8 mouse cellular contexts compared by ENCODE assay signal in the genomic region with DNA sequence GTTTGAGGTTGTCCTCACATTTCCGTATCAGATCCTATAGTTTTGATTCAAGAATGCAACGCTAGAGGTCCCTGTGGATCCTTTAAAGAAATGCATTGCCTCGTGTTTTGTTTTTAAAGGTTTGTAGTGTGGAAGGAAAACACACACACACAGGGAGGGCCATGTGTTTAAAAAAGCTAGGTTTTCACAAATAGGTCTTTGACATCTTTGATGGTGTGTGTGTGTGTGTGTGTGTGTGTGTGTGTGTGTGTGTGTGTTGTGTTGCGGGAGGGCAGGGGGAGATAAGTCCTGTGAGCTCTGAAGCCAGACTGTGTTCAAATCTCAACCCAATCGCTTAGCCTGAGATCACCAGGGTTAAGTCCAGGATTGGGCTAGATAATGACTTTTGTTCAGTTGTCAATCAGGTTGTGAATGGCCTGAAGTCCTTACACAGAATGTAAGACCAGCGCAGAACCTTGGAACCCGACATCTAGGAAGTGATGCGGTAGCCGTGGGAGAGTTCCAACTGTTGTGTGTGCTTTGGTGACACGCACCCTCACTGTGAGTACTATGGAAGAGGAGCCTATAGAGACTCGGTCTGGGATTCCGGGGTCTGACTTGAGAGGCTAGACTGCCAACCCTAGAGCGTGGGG. TPM values are rescaled to one million over a fixed set of nuclear protein-coding genes. Genes with fewer than 3 reads are reported as not detected.
DNase-seq lines count a peak whose midpoint lies in the region; ATAC-seq and TF ChIP-seq lines count a peak whose summit lies in the region.

No protein-coding gene starts in this region.

- peak overlapping the region; percentile 31 for H3K4me3 ChIP-seq in lung, embryonic 15.5 days
- H3K4me3 ChIP-seq in bone marrow, adult 2 months (replicated peaks; ENCODE audit: control insufficient read depth, low read depth, low read length), result peak overlapping the region; percentile 51
- no peak overlapping the region for H3K4me3 ChIP-seq in liver, adult 2 months (ENCODE audit: insufficient read depth, low read depth, low read length)
- H3K4me3 ChIP-seq in neural tube, embryonic 14.5 days (ENCODE audit: low read depth, low read length), result peak overlapping the region; percentile 18

- 6% methylated on average over 13 of the region's 13 CpGs for WGBS in lung, embryonic 15.5 days
- 1% methylated on average over 13 of the region's 13 CpGs for WGBS in bone marrow, adult 2 months
- WGBS in liver, adult 2 months, result 5% methylated on average over 13 of the region's 13 CpGs
- WGBS in neural tube, embryonic 14.5 days, result 3% methylated on average over 13 of the region's 13 CpGs

- DNase-seq in lung, postnatal 14 days, result no peak
- DNase-seq in forelimb bud, embryonic 11.5 days (ENCODE audit: low read depth, low spot score), result peak; percentile 24
- peak; percentile 34 for DNase-seq in liver, adult 2 months (ENCODE audit: extremely low read depth, low read depth, low spot score)
- no peak for DNase-seq in cerebellum, postnatal 25 days

- no peaks in the 10 kb centered on the region for H3K36me3 ChIP-seq in lung, embryonic 15.5 days
- no peaks in the 10 kb centered on the region for H3K36me3 ChIP-seq in liver, adult 2 months (ENCODE audit: control insufficient read depth, insufficient read depth, low read length)
- H3K36me3 ChIP-seq in neural tube, embryonic 14.5 days (ENCODE audit: control insufficient read depth, insufficient read depth, low read length), result no peaks in the 10 kb centered on the region

- no peaks in the 10 kb centered on the region for H3K79me2 ChIP-seq in liver, adult 2 months (ENCODE audit: control insufficient read depth, insufficient read depth, low read length)

- no peaks in the 10 kb centered on the region for H3K9me3 ChIP-seq in lung, embryonic 15.5 days
- H3K9me3 ChIP-seq in neural tube, embryonic 14.5 days (ENCODE audit: control insufficient read depth, low read length), result no peaks in the 10 kb centered on the region

- no peak overlapping the region for H3K27ac ChIP-seq in lung, embryonic 15.5 days
- no peak overlapping the region for H3K27ac ChIP-seq in bone marrow, adult 2 months (ENCODE audit: control insufficient read depth, insufficient read depth, low read depth, low read length, poor library complexity)
- H3K27ac ChIP-seq in liver, adult 2 months (replicated peaks; ENCODE audit: insufficient read depth, low read depth, low read length), result no peak overlapping the region
- no peak overlapping the region for H3K27ac ChIP-seq in neural tube, embryonic 14.5 days (ENCODE audit: low read depth, low read length)

- H3K4me1 ChIP-seq in lung, embryonic 15.5 days, result no peaks in the 10 kb centered on the region; the same call in 1 of the 2 replicates
- peaks cover 2% of the 10 kb centered on the region; the same call in 1 of the 2 replicates for H3K4me1 ChIP-seq in bone marrow, adult 2 months (ENCODE audit: control insufficient read depth, insufficient read depth, low read length)
- 0 out of 2 replicates have a peak, but pooled peaks cover 1% of the 10 kb centered on the region for H3K4me1 ChIP-seq in liver, adult 2 months (ENCODE audit: control insufficient read depth, insufficient read depth, low read length)
- 0 out of 2 replicates have a peak, but pooled peaks cover 3% of the 10 kb centered on the region for H3K4me1 ChIP-seq in neural tube, embryonic 14.5 days (ENCODE audit: control insufficient read depth, insufficient read depth, low read length)

- ATAC-seq in lung, embryonic 15.5 days (ENCODE audit: borderline replicate concordance, extremely low read depth, low FRiP score, low TSS enrichment), result peak; percentile 66
- peak; percentile 58; the same call in 1 of the 2 replicates for ATAC-seq in neural tube, embryonic 14.5 days (ENCODE audit: low read depth)
- ATAC-seq in monocyte, adult 5-6 weeks (replicated peaks; ENCODE audit: insufficient number of reproducible peaks, low FRiP score, low TSS enrichment, poor library complexity, severe bottlenecking), result no peak

- TF ChIP-seq POLR2A in bone marrow, adult 2 months (IDR thresholded peaks at IDR 0.05; ENCODE audit: borderline replicate concordance, control insufficient read depth, low read depth, low read length), result no peak
- no peak for TF ChIP-seq POLR2A in liver, adult 2 months (IDR thresholded peaks at IDR 0.05; ENCODE audit: extremely low read depth, insufficient read depth, low read length)

- H3K4me2 ChIP-seq in lung, embryonic 15.5 days, result peak overlapping the region; percentile 66
- H3K4me2 ChIP-seq in neural tube, embryonic 14.5 days (ENCODE audit: low read depth, low read length), result peak overlapping the region; percentile 31

- H3K9ac ChIP-seq in lung, embryonic 15.5 days, result 0 out of 2 replicates have a peak overlapping the region, but pooled peaks have one; percentile 1
- peak overlapping the region; percentile 3; the same call in 1 of the 2 replicates for H3K9ac ChIP-seq in liver, adult 2 months (ENCODE audit: low read depth, low read length)
- no peak overlapping the region for H3K9ac ChIP-seq in neural tube, embryonic 14.5 days (replicated peaks; ENCODE audit: low read depth, low read length)

- H3K27me3 ChIP-seq in lung, embryonic 15.5 days, result peaks cover 17% of the 10 kb centered on the region; the same call in 1 of the 2 replicates
- H3K27me3 ChIP-seq in liver, adult 2 months (ENCODE audit: control insufficient read depth, insufficient read depth, low read length), result no peaks in the 10 kb centered on the region
- peaks cover 2% of the 10 kb centered on the region; the same call in 1 of the 2 replicates for H3K27me3 ChIP-seq in neural tube, embryonic 14.5 days (ENCODE audit: control insufficient read depth, insufficient read depth, low read length)

- TF ChIP-seq CTCF in bone marrow, adult 2 months (IDR thresholded peaks at IDR 0.05; ENCODE audit: control insufficient read depth, insufficient read depth, low read length), result no peak
- no peak for TF ChIP-seq CTCF in liver, adult 2 months (IDR thresholded peaks at IDR 0.05; ENCODE audit: low read depth, low read length)

RNA-seq across cellular contexts. Expression of a gene that starts 8.4 kb away (rescaled TPM):
- polyA plus RNA-seq in lung, embryonic 15.5 days (2015; fragmentation: Nextera tagmentation; extraction: Ambion mirVana), result 1.3 and 2.6 TPM in 2 replicates
- 3.3 and 4.9 TPM in 2 replicates for polyA plus RNA-seq in bone marrow, adult 2 months (2011; ENCODE audit: insufficient read depth, insufficient read length, low replicate concordance, missing spikeins)
- 0.40 and 0.55 TPM in 2 replicates for total RNA-seq in liver, adult 2 months (2014; rRNA removed)
- 0.36 and 0.64 TPM in 2 replicates for polyA plus RNA-seq in liver, adult 2 months (2012; rRNA removed)
- polyA plus RNA-seq in neural tube, embryonic 14.5 days (2014; fragmentation: Nextera tagmentation; extraction: Ambion mirVana), result 0.99 and 1.1 TPM in 2 replicates
- 43.0 to 147 TPM (median 60.9 TPM) in 3 replicates for total RNA-seq in monocyte, adult 5-6 weeks (2017)

RNA-seq across cellular contexts. Expression of a gene that starts 16.5 kb away (rescaled TPM):
- polyA plus RNA-seq in lung, embryonic 15.5 days (2015; fragmentation: Nextera tagmentation; extraction: Ambion mirVana), result 66.3 and 74.9 TPM in 2 replicates
- polyA plus RNA-seq in bone marrow, adult 2 months (2011; ENCODE audit: insufficient read depth, insufficient read length, low replicate concordance, missing spikeins), result 288 and 312 TPM in 2 replicates
- total RNA-seq in liver, adult 2 months (2014; rRNA removed), result 414 and 570 TPM in 2 replicates
- 420 and 447 TPM in 2 replicates for polyA plus RNA-seq in liver, adult 2 months (2012; rRNA removed)
- 39.7 and 43.0 TPM in 2 replicates for polyA plus RNA-seq in neural tube, embryonic 14.5 days (2014; fragmentation: Nextera tagmentation; extraction: Ambion mirVana)
- 97.4 to 180 TPM (median 175 TPM) in 3 replicates for total RNA-seq in monocyte, adult 5-6 weeks (2017)

Comparison
In these comparisons a context has a peak if more than half of its experiments do, and no peak if none do; other contexts are left out.
1. DNase-seq: peak in forelimb bud, embryonic 11.5 days (single experiment) and liver, adult 2 months (single experiment); none in lung, postnatal 14 days (single experiment) and cerebellum, postnatal 25 days (0 of 2).